Mouse (Mus musculus) ES-E14 (cell line): ENCODE results near the gene Ak8.

ENCODE experiments used
- CHD2 ChIP-seq: IDR thresholded peaks from 2 replicates; pipeline ENCODE4 v1.6.1; 2014; ENCODE audit warnings: mild to moderate bottlenecking, low read depth, low read length, inconsistent platforms
- HCFC1 ChIP-seq: IDR thresholded peaks from 2 replicates; pipeline ENCODE4 v1.6.1; 2012; ENCODE audit warnings: low read length, inconsistent platforms, borderline replicate concordance; ENCODE audit not compliant: insufficient read depth
- MAFK ChIP-seq: IDR thresholded peaks from 2 replicates; pipeline ENCODE4 v1.6.1; 2014; ENCODE audit warnings: mild to moderate bottlenecking, low read depth, low read length, inconsistent platforms; ENCODE audit not compliant: insufficient read depth
- ZC3H11A ChIP-seq: IDR thresholded peaks from 2 replicates; pipeline ENCODE4 v1.6.1; 2012; ENCODE audit warnings: low read depth, mild to moderate bottlenecking, inconsistent platforms, low read length, borderline replicate concordance
- ZNF384 ChIP-seq: IDR thresholded peaks from 2 replicates; pipeline ENCODE4 v1.6.1; 2012; ENCODE audit warnings: low read depth, low read length, inconsistent platforms

- TF ChIP-seq MAFK (no peak), ZC3H11A (no peak), CHD2 (no peak), ZNF384 (no peak), HCFC1 (no peak)
These were observed 94.7 kb downstream of the Ak8 start for GRCm38 (mm10) chr2:28794623-28795022.
